Mouse (Mus musculus): ENCODE data around the gene C8g.

DNA sequence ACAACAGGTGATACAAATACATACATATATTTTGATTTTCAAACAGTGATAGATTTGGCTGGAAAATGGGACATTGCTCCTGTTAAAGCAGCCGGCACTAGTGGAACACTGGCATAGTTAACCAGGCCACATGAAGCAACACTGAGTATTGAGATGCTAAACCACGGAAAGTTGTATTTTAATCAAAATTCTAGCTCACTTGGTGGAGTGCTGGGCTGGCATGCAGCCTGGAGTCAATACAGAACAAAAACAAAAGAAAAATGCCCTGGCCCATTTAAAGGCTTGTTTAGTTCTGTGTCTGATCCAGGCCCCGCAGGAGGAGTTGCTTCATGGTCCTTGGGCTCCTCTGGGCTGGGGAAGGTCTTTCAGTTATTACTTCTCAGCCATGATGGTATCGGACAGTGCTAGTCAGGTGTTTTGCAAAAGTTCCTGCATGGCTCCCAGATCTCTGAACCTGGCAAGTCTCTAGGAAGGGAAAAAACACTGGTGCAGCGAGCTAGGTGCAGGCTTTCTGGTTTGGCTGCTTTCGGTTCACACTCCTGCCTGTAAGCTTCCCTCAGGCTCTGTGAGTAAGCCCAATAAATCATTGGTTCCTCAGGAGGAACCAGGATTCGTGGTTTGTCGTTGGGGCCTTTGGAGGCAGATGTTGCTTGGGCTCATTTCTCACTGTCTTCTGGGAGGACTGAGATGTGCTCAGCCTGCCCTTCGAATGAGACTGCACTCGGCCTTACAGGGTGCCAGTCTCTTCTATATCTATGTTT is 21.8 kb downstream of the C8g start:
- TF ChIP-seq CTCF (IDR thresholded peaks at IDR 0.05; ENCODE audit: borderline replicate concordance, insufficient read depth, low read depth, low read length) (no peak), POLR2A (IDR thresholded peaks at IDR 0.05; ENCODE audit: borderline replicate concordance, insufficient read depth, low read length) (no peak)
